Mouse (Mus musculus) heart, embryonic 11.5 days (tissue): ENCODE measurements around the gene Susd6. TPM values are rescaled to one million over a fixed set of nuclear protein-coding genes. Genes with fewer than 3 reads are reported as not detected.

Experiments
- ATAC-seq: fragments of 200-750 bp; cut with Nextera tagmentation; replicated peaks from 2 replicates; pipeline ENCODE4 v1.8.0; 2017; ENCODE audit warnings: moderate library complexity; ENCODE audit not compliant: insufficient number of reproducible peaks, low FRiP score, low TSS enrichment
- H3K27ac ChIP-seq: fragments of 300-500 bp; sonication (generic); 2 replicates; pipeline ENCODE4 v1.5.1; 2014; ENCODE audit warnings: mild to moderate bottlenecking, low read depth, low read length
- H3K27me3 ChIP-seq: fragments of 300-500 bp; sonication (generic); 2 replicates; pipeline ENCODE4 v1.6.1; 2014; ENCODE audit warnings: mild to moderate bottlenecking, low read length, mixed read lengths; ENCODE audit not compliant: control insufficient read depth, insufficient read depth
- H3K36me3 ChIP-seq: fragments of 300-500 bp; sonication (generic); 2 replicates; pipeline ENCODE4 v1.6.1; 2014; ENCODE audit warnings: mild to moderate bottlenecking, low read length, moderate library complexity, mixed read lengths; ENCODE audit not compliant: control insufficient read depth, insufficient read depth
- H3K4me1 ChIP-seq: fragments of 300-500 bp; sonication (generic); 2 replicates; pipeline ENCODE4 v1.6.1; 2014; ENCODE audit warnings: low read length; ENCODE audit not compliant: control insufficient read depth, insufficient read depth
- H3K4me2 ChIP-seq: fragments of 300-500 bp; sonication (generic); 2 replicates; pipeline ENCODE4 v1.6.1; 2014; ENCODE audit warnings: mild to moderate bottlenecking, moderate library complexity
- H3K4me3 ChIP-seq: fragments of 300-500 bp; sonication (generic); 2 replicates; pipeline ENCODE4 v1.5.1; 2014; ENCODE audit warnings: low read depth, low read length
- H3K9ac ChIP-seq: fragments of 300-500 bp; sonication (generic); 2 replicates; pipeline ENCODE4 v1.6.1; 2014; ENCODE audit warnings: mild to moderate bottlenecking, low read depth, low read length, moderate library complexity
- H3K9me3 ChIP-seq: fragments of 300-500 bp; sonication (generic); replicated peaks from 2 replicates; pipeline ENCODE4 v1.6.1; 2016; ENCODE audit warnings: low read length; ENCODE audit not compliant: control insufficient read depth
- WGBS: fragments of 180-500 bp; shearing (Covaris S2); extraction: QIAGEN DNeasy Blood & Tissue Kit; methylation state at CpG from one replicate; pipeline ENCODE4 v1.1.7; 2014; ENCODE audit not compliant: insufficient replicate concordance; 5-methylcytosine and 5-hydroxymethylcytosine counted together
- polyA plus RNA-seq: library from polyadenylated mRNA; unstranded; fragments of >200 nt; fragmentation: Nextera tagmentation; extraction: Ambion mirVana; gene quantifications from 2 replicates; pipeline ENCODE4 v1.2.1, GENCODE M21; 2014

The Susd6 gene
- polyA plus RNA-seq, 1 experiment from 2014 or later, result 17.7 TPM

DNA sequence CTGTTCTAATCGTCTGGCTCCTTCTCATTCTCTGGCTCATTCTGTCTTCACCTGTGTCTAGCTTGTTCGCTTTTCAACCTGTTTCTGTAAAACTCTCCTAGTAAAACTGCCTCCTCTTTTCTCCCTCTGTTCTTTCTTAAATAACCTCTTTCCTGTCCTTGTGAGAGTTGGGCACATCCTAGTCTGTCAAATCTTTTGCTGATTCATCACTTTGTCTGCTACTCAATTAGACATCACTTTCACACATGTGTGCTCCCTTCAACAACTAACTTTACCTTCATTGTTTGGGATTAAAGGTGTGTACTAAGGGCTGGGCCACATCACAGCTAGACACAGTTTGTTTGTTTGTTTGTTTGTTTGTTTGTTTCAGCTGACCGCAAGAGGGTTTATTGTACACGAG is 10.6 kb upstream of the Susd6 start:
- ATAC-seq, result no peak
- peaks cover 17% of the 10 kb centered on the region for H3K4me1 ChIP-seq
- H3K4me3 ChIP-seq, result no peak overlapping the region
- no peak overlapping the region for H3K4me2 ChIP-seq
- H3K27ac ChIP-seq, result no peak overlapping the region
- no peak overlapping the region for H3K9ac ChIP-seq
- H3K36me3 ChIP-seq, result no peaks in the 10 kb centered on the region
- WGBS, result 92% methylated on average over 4 of the region's 4 CpGs
- no peaks in the 10 kb centered on the region for H3K27me3 ChIP-seq
- no peaks in the 10 kb centered on the region for H3K9me3 ChIP-seq

DNA sequence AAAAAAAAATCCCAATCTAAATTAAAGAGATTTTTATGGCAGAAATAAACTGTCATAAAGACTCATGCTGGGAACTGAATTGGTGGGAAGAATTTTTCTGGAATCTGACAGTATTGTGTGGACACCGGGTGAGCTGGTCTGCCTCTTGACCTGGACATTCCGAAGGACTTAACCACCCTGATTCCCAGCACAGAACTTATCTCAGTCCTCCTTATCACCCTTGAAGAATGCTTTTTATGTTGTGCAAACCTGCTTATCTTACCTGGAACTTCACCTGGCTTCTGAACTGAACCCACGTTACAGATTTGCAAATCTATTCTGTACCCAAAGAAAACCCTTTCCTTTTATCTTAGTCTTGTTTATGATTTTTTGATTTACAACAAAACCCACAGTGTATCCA is 8.1 kb upstream of the Susd6 start:
- no peak for ATAC-seq
- Histone ChIP-seq H3K9me3 (no peaks in the 10 kb centered on the region), H3K4me2 (no peak overlapping the region), H3K4me1 (peaks cover 11% of the 10 kb centered on the region), H3K9ac (no peak overlapping the region), H3K27me3 (no peaks in the 10 kb centered on the region), H3K36me3 (no peaks in the 10 kb centered on the region), H3K4me3 (no peak overlapping the region), H3K27ac (no peak overlapping the region)
- WGBS, result 32% methylated on average over 3 of the region's 3 CpGs

DNA sequence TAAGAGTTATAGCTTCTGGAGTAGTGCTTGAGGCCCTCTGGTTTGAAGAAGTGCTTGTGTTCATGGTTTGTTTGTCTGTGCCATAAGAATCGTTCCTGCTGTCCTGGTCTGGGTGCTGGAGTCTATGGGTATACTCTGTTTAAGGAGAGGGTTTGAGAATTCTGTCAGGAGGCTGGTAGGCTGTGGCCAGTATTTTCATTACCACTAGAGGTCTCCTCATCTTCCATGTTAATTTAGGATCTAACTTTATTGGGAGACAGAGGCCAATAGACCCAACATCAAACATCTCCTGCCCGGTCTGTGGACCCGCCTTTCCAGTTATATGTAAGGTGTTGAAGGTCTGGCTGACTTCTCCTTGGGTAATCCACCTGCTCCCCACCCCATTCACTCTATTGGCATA is 7.4 kb upstream of the Susd6 start:
- ATAC-seq, result no peak
- Histone ChIP-seq H3K4me2 (no peak overlapping the region), H3K27ac (no peak overlapping the region), H3K36me3 (no peaks in the 10 kb centered on the region), H3K4me3 (no peak overlapping the region), H3K9me3 (no peaks in the 10 kb centered on the region), H3K27me3 (no peaks in the 10 kb centered on the region), H3K4me1 (peaks cover 12% of the 10 kb centered on the region), H3K9ac (no peak overlapping the region)
- WGBS, result 46% methylated on average over 3 of the region's 3 CpGs

DNA sequence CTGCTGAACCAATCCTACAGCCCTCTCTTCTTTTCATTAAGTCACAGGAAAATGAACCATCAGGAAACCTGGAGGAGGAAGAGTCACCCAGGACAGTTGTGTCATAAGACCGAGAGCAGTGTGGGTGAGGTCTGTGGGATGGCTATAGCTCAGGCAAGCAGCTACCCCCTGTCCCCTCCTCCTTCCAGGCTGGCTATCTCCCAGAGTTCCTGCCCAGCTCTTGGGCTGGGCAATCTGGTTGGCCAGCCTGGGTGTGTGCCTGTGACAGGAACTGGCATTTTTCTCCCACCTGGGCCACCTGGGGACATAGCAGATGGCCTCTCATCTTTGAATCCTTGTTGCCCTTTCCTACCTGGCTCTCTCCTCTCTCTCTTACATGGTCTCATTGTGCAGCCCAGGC is 6.4 kb upstream of the Susd6 start:
- H3K4me1 ChIP-seq, result peaks cover 7% of the 10 kb centered on the region
- no peaks in the 10 kb centered on the region for H3K9me3 ChIP-seq
- no peak overlapping the region for H3K9ac ChIP-seq
- H3K4me3 ChIP-seq, result no peak overlapping the region
- H3K36me3 ChIP-seq, result no peaks in the 10 kb centered on the region
- ATAC-seq, result no peak
- no peaks in the 10 kb centered on the region for H3K27me3 ChIP-seq
- no peak overlapping the region for H3K27ac ChIP-seq
- no peak overlapping the region for H3K4me2 ChIP-seq
- 68% methylated on average over 1 of the region's 1 CpGs for WGBS

DNA sequence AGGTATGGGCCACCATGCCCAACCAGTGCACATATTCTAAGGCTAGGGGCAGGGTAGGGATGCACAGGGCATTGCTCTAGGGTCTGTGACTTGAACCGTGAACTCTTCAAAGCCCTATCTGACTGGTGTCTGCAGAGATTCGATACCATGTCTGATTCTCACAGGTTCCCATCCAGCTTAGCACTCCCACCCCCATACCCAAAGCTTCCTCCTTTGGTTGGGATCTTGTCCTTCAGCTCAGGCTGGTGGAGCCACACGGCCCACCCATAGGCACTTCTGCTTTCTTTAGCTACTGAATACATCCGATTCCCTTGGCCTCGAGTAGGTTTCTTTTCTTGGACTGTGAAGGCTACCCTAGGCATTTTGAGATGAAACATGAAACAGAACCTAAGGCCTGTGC is 5.3 kb upstream of the Susd6 start:
- peaks cover 11% of the 10 kb centered on the region for H3K4me1 ChIP-seq
- H3K27me3 ChIP-seq, result no peaks in the 10 kb centered on the region
- no peaks in the 10 kb centered on the region for H3K9me3 ChIP-seq
- WGBS, result 71% methylated on average over 5 of the region's 5 CpGs
- H3K36me3 ChIP-seq, result no peaks in the 10 kb centered on the region
- ATAC-seq, result no peak
- H3K4me3 ChIP-seq, result no peak overlapping the region
- no peak overlapping the region for H3K27ac ChIP-seq
- H3K4me2 ChIP-seq, result no peak overlapping the region
- H3K9ac ChIP-seq, result no peak overlapping the region

DNA sequence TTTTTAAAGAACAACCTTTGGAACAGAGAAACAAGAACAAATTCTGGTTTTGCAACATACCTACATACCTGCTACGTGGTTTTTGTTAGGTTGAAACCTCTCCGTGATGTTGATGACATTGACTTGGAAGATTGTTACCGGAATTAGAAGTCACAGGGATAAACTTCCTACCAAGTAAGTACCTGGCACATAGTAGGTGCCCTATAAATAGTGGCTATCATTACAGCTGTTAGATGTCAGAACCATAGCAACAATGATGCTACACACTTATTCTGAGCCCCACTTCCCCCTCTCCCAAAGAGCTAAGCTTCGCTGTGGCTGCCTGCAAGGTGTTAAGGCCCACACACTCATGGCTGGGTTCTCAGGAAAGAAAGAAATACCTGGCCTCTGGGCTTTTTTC is 4.7 kb upstream of the Susd6 start:
- no peak for ATAC-seq
- H3K36me3 ChIP-seq, result no peaks in the 10 kb centered on the region
- no peaks in the 10 kb centered on the region for H3K27me3 ChIP-seq
- H3K4me1 ChIP-seq, result peaks cover 11% of the 10 kb centered on the region
- no peak overlapping the region for H3K4me3 ChIP-seq
- H3K4me2 ChIP-seq, result no peak overlapping the region
- 92% methylated on average over 4 of the region's 4 CpGs for WGBS
- H3K9ac ChIP-seq, result no peak overlapping the region
- H3K27ac ChIP-seq, result no peak overlapping the region
- H3K9me3 ChIP-seq, result no peaks in the 10 kb centered on the region

DNA sequence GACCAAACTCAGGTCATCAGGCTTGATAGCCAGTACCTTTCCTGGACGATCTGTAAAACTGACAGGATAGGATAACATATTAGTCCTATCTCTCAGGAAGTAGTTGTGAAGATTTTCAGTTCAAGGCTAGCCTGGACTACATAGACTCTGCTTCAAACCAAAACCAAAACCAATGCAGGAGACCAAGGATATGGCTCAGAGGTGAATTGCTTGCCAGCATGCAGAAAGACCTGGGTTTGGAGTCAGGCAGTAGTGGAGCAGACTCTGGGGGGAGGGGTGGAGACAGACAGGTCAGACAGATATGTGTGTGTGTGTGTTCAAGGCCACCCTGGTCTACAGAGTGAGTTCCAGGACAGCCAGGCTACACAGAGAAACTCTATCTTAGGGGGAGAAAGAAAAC is 3.7 kb upstream of the Susd6 start:
- no peak for ATAC-seq
- Histone ChIP-seq H3K4me1 (peaks cover 11% of the 10 kb centered on the region), H3K27ac (no peak overlapping the region), H3K4me3 (no peak overlapping the region), H3K9ac (no peak overlapping the region), H3K27me3 (no peaks in the 10 kb centered on the region), H3K9me3 (no peaks in the 10 kb centered on the region), H3K4me2 (no peak overlapping the region), H3K36me3 (no peaks in the 10 kb centered on the region)
- WGBS, result 61% methylated on average over 1 of the region's 1 CpGs

DNA sequence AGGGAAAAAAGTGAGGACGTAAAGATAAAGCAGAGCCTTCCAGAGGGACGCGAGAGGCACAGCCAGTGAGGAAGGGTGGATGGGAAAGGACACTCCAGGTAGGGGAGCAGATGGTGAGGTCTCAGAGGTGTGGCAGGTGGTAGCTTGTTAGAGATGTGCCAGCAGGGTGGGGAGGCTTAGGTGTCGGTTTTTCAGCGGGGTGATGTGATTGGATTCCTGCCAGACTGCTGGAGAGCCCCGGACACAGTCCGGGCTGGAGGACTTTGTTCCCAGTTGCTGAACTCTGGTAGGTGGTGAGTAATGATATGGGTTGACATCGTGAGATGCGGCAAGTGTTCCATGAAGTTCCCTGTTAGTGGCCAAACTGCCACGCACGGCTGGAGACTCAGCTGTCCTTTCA is 2.7 kb upstream of the Susd6 start:
- Histone ChIP-seq H3K4me1 (peaks cover 18% of the 10 kb centered on the region), H3K4me2 (no peak overlapping the region; the same call in 1 of the 2 replicates), H3K27ac (no peak overlapping the region), H3K36me3 (no peaks in the 10 kb centered on the region), H3K9ac (no peak overlapping the region), H3K4me3 (no peak overlapping the region), H3K9me3 (no peaks in the 10 kb centered on the region), H3K27me3 (no peaks in the 10 kb centered on the region)
- ATAC-seq, result no peak
- 32% methylated on average over 11 of the region's 11 CpGs for WGBS

DNA sequence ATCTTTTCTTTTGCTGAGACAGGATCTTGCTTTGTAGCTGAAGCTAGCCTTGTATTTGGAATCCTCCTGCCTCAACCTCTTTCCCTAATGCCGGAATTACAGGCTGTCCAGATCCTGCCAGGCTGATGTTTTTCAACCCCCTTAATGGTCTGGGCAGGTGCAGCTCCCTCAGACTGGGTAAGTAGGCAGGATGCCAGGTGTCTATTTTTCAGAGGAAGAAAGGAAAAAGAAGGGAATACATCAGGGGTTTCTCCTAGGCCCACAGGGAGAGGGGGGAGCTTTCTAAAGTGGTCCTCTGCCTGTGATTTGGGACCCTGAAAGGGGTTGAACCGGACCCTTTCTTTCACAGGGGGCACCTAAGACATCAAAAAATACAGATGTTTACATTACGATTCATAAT is 2.1 kb upstream of the Susd6 start:
- H3K27me3 ChIP-seq, result no peaks in the 10 kb centered on the region
- H3K27ac ChIP-seq, result no peak overlapping the region
- H3K9ac ChIP-seq, result no peak overlapping the region
- no peaks in the 10 kb centered on the region for H3K9me3 ChIP-seq
- H3K4me1 ChIP-seq, result peaks cover 21% of the 10 kb centered on the region
- H3K4me3 ChIP-seq, result no peak overlapping the region
- H3K36me3 ChIP-seq, result no peaks in the 10 kb centered on the region
- 85% methylated on average over 3 of the region's 3 CpGs for WGBS
- ATAC-seq, result no peak
- H3K4me2 ChIP-seq, result no peak overlapping the region
